Mouse (Mus musculus): ENCODE data around the gene Mxra7. TPM values are rescaled to one million over a fixed set of nuclear protein-coding genes. Genes with fewer than 3 reads are reported as not detected.
"Not testable (repeated sequence)": the region's sequence is repeated elsewhere in the genome, so short reads cannot be mapped to it uniquely, and the experiment has no call there.

The Mxra7 gene
- polyA plus RNA-seq, 1 experiment from 2014 or later: 20.8 TPM

DNA sequence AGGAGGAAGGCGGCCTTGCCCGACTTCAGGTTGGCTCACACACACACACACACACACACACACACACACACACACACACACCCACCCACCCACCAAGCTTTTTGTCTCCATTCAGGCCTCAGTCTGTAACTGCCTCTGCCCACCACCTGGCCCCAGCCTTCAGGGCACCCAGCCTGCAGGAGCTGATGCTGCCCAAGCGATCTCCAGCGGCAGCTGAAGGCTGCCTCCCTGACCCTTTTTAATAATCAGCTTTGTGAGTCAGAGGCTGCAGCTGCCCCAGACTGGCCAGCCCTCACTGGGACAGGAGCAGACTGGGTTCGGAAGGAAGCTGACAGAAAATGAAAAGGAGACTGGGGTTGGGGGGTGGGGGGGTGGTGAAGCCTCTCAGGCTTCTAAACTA is 2.6 kb downstream of the Mxra7 start:
- Histone ChIP-seq H3K9me3 (no peaks in the 10 kb centered on the region), H3K9ac (replicated peaks) (no peak overlapping the region), H3K27me3 (no peaks in the 10 kb centered on the region), H3K27ac (no peak overlapping the region), H3K4me1 (replicated peaks) (peaks cover 33% of the 10 kb centered on the region), H3K36me3 (no peaks in the 10 kb centered on the region; the same call in 1 of the 2 replicates), H3K4me3 (replicated peaks) (no peak overlapping the region), H3K4me2 (no peak overlapping the region)
- ATAC-seq (ENCODE audit: insufficient number of reproducible peaks, insufficient read depth, low FRiP score, low TSS enrichment, low read depth): no peak
- WGBS: 48% methylated on average over 3 of the region's 5 CpGs

DNA sequence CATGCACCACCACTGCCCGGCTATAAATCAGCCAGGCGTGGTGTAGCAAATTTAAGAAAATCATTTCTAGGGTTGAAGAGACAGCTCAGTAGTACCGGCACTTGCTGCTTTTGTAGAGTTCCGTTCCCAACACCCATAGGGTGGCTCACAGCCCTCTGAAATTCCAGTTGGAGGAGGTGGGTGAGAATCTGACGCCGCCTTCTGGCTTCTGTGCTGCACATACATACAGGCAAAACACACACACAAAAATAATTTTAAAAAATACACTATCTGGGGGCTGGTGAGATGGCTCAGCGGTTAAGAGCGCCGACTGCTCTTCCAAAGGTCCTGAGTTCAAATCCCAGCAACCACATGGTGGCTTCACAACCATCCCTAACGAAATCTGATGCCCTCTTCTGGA is 4.0 kb downstream of the Mxra7 start:
- H3K4me2 ChIP-seq; H3K9me3 ChIP-seq; H3K9ac ChIP-seq (replicated peaks); H3K36me3 ChIP-seq; H3K27ac ChIP-seq; H3K4me3 ChIP-seq (replicated peaks); ATAC-seq (ENCODE audit: insufficient number of reproducible peaks, insufficient read depth, low FRiP score, low TSS enrichment, low read depth); H3K27me3 ChIP-seq: not testable (repeated sequence)
- H3K4me1 ChIP-seq (replicated peaks): peaks cover 34% of the 10 kb centered on the region
- WGBS: 97% methylated on average over 10 of the region's 10 CpGs

- 98% methylated on average over 2 of the region's 2 CpGs for WGBS
- H3K36me3 ChIP-seq: no peaks in the 10 kb centered on the region; the same call in 1 of the 2 replicates
- H3K4me1 ChIP-seq (replicated peaks): peaks cover 34% of the 10 kb centered on the region
- H3K27ac ChIP-seq: no peak overlapping the region
- H3K9me3 ChIP-seq: no peaks in the 10 kb centered on the region
- ATAC-seq (ENCODE audit: insufficient number of reproducible peaks, insufficient read depth, low FRiP score, low TSS enrichment, low read depth): no peak
- no peak overlapping the region for H3K4me3 ChIP-seq (replicated peaks)
- H3K27me3 ChIP-seq: no peaks in the 10 kb centered on the region
- no peak overlapping the region for H3K9ac ChIP-seq (replicated peaks)
- no peak overlapping the region for H3K4me2 ChIP-seq
Observed at GRCm38 (mm10) chr11:116823255-116823654, 4.6 kb downstream of the Mxra7 start.

GRCm38 (mm10) chr11:116822626-116823025 is 5.2 kb downstream of the Mxra7 start:
- 96% methylated on average over 10 of the region's 10 CpGs for WGBS

DNA sequence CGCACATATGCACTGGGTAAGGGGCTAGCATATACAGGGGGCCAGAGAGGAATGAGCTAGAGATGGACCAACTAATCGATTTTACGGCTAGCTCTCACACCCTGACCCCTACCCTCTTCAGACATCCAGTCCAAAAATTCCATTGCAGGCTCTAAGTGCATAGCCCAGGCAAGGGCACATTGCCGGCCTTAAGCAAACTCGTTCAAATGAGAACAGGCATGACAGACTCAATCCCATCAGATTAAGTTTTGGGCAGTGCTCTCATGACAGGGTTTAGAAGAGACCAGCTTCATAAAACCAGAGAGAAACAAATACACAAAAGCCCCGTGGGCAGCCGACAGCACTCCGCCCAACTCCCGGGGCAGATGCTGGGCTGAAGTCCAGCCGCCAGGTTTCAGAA is 5.6 kb downstream of the Mxra7 start:
- ATAC-seq (ENCODE audit: insufficient number of reproducible peaks, insufficient read depth, low FRiP score, low TSS enrichment, low read depth): no peak
- H3K9ac ChIP-seq (replicated peaks): no peak overlapping the region
- H3K27ac ChIP-seq: no peak overlapping the region
- no peaks in the 10 kb centered on the region for H3K9me3 ChIP-seq
- no peaks in the 10 kb centered on the region for H3K27me3 ChIP-seq
- peaks cover 30% of the 10 kb centered on the region for H3K4me1 ChIP-seq (replicated peaks)
- no peak overlapping the region for H3K4me2 ChIP-seq
- WGBS: 76% methylated on average over 10 of the region's 10 CpGs
- no peak overlapping the region for H3K4me3 ChIP-seq (replicated peaks)
- H3K36me3 ChIP-seq: no peaks in the 10 kb centered on the region; the same call in 1 of the 2 replicates

More at GRCm38 (mm10) chr11:116822626-116823025, 5.2 kb downstream of the Mxra7 start:
- no peaks in the 10 kb centered on the region for H3K9me3 ChIP-seq
- H3K4me1 ChIP-seq (replicated peaks): peaks cover 33% of the 10 kb centered on the region
- H3K4me3 ChIP-seq (replicated peaks): no peak overlapping the region
- H3K4me2 ChIP-seq: no peak overlapping the region
- ATAC-seq (ENCODE audit: insufficient number of reproducible peaks, insufficient read depth, low FRiP score, low TSS enrichment, low read depth): no peak
- no peaks in the 10 kb centered on the region; the same call in 1 of the 2 replicates for H3K36me3 ChIP-seq
- no peak overlapping the region for H3K27ac ChIP-seq
- no peaks in the 10 kb centered on the region for H3K27me3 ChIP-seq
- no peak overlapping the region for H3K9ac ChIP-seq (replicated peaks)

- Histone ChIP-seq H3K4me1 (replicated peaks) (peaks cover 22% of the 10 kb centered on the region), H3K27ac (no peak overlapping the region), H3K9me3 (no peaks in the 10 kb centered on the region), H3K4me2 (no peak overlapping the region), H3K4me3 (replicated peaks) (no peak overlapping the region), H3K36me3 (no peaks in the 10 kb centered on the region; the same call in 1 of the 2 replicates), H3K27me3 (no peaks in the 10 kb centered on the region), H3K9ac (replicated peaks) (0 out of 2 replicates have a peak overlapping the region, but pooled peaks have one; percentile 12)
- ATAC-seq (ENCODE audit: insufficient number of reproducible peaks, insufficient read depth, low FRiP score, low TSS enrichment, low read depth): no peak
- 74% methylated on average over 13 of the region's 13 CpGs for WGBS
Observed at GRCm38 (mm10) chr11:116821057-116821940, 6.5 kb downstream of the Mxra7 start.

GRCm38 (mm10) chr11:116819932-116820593 is 7.8 kb downstream of the Mxra7 start:
- H3K9ac ChIP-seq (replicated peaks): no peak overlapping the region
- WGBS: 88% methylated on average over 5 of the region's 5 CpGs
- peaks cover 22% of the 10 kb centered on the region for H3K4me1 ChIP-seq (replicated peaks)

DNA sequence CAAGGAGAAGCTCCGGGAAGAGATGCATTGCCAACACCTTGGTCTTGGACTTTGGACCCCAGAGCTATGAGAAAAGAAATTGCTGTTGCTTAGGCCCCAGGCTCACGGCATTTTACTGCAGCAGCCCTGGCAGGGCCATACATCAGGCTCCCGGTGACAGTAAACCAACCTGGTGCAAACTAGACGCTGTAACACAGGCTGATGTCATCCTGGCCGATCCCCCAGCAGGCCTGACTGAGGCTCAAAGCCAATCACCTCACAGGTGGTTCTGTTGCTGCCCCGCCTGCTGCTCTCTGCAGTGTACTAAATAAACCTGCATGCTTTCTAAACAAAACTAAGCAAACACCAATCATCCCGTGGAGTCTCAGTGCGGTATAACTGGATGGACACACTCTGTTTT is 9.1 kb downstream of the Mxra7 start:
- H3K4me1 ChIP-seq (replicated peaks): peaks cover 33% of the 10 kb centered on the region

More at GRCm38 (mm10) chr11:116819932-116820593, 7.8 kb downstream of the Mxra7 start:
- H3K27me3 ChIP-seq: no peaks in the 10 kb centered on the region
- no peak for ATAC-seq (ENCODE audit: insufficient number of reproducible peaks, insufficient read depth, low FRiP score, low TSS enrichment, low read depth)
- H3K4me2 ChIP-seq: no peak overlapping the region
- no peaks in the 10 kb centered on the region; the same call in 1 of the 2 replicates for H3K36me3 ChIP-seq
- H3K27ac ChIP-seq: no peak overlapping the region
- no peak overlapping the region for H3K4me3 ChIP-seq (replicated peaks)
- H3K9me3 ChIP-seq: no peaks in the 10 kb centered on the region

DNA sequence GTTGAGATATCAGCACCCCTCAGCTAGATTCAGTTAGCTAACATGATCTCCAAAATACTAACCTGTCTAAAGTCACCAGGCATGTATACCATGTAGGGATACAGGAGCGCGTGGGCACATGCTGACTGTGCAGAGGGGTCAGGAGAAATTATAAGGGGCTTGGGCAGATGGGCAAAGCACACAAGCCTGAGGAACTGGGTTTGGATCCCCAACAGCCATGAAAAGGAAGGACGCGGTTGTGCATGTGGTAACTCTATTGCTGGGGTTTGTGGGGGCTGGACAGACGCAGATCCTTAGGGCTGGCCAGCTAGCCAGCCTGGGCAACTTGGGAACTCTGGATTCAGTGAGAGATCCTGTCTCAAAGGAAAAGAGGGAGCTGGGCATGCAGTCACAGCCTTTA is 10.3 kb downstream of the Mxra7 start:
- no peak overlapping the region for H3K27ac ChIP-seq
- no peaks in the 10 kb centered on the region for H3K36me3 ChIP-seq
- no peak overlapping the region for H3K9ac ChIP-seq (replicated peaks)
- no peak overlapping the region for H3K4me2 ChIP-seq
- H3K4me1 ChIP-seq (replicated peaks): peaks cover 44% of the 10 kb centered on the region
- WGBS: 94% methylated on average over 5 of the region's 5 CpGs
- no peak for ATAC-seq (ENCODE audit: insufficient number of reproducible peaks, insufficient read depth, low FRiP score, low TSS enrichment, low read depth)
- H3K4me3 ChIP-seq (replicated peaks): no peak overlapping the region
- no peaks in the 10 kb centered on the region for H3K27me3 ChIP-seq
- H3K9me3 ChIP-seq: no peaks in the 10 kb centered on the region

More for the DNA sequence above, 9.1 kb downstream of the Mxra7 start:
- no peaks in the 10 kb centered on the region for H3K9me3 ChIP-seq
- no peaks in the 10 kb centered on the region; the same call in 1 of the 2 replicates for H3K36me3 ChIP-seq
- ATAC-seq (ENCODE audit: insufficient number of reproducible peaks, insufficient read depth, low FRiP score, low TSS enrichment, low read depth): no peak
- 0 out of 2 replicates have a peak overlapping the region, but pooled peaks have one; percentile 8 for H3K9ac ChIP-seq (replicated peaks)
- 29% methylated on average over 8 of the region's 8 CpGs for WGBS
- H3K27ac ChIP-seq: peak overlapping the region; percentile 50
- H3K4me3 ChIP-seq (replicated peaks): no peak overlapping the region
- no peak overlapping the region for H3K4me2 ChIP-seq
- no peaks in the 10 kb centered on the region for H3K27me3 ChIP-seq

- H3K9ac ChIP-seq (replicated peaks): no peak overlapping the region
- no peak overlapping the region for H3K4me3 ChIP-seq (replicated peaks)
- H3K27ac ChIP-seq: no peak overlapping the region
- H3K4me2 ChIP-seq: no peak overlapping the region
- H3K27me3 ChIP-seq: no peaks in the 10 kb centered on the region
- H3K4me1 ChIP-seq (replicated peaks): peaks cover 51% of the 10 kb centered on the region
- no peaks in the 10 kb centered on the region for H3K9me3 ChIP-seq
- 80% methylated on average over 5 of the region's 5 CpGs for WGBS
- H3K36me3 ChIP-seq: no peaks in the 10 kb centered on the region
- ATAC-seq (ENCODE audit: insufficient number of reproducible peaks, insufficient read depth, low FRiP score, low TSS enrichment, low read depth): no peak
Observed at GRCm38 (mm10) chr11:116816769-116817168, 11.1 kb downstream of the Mxra7 start.

DNA sequence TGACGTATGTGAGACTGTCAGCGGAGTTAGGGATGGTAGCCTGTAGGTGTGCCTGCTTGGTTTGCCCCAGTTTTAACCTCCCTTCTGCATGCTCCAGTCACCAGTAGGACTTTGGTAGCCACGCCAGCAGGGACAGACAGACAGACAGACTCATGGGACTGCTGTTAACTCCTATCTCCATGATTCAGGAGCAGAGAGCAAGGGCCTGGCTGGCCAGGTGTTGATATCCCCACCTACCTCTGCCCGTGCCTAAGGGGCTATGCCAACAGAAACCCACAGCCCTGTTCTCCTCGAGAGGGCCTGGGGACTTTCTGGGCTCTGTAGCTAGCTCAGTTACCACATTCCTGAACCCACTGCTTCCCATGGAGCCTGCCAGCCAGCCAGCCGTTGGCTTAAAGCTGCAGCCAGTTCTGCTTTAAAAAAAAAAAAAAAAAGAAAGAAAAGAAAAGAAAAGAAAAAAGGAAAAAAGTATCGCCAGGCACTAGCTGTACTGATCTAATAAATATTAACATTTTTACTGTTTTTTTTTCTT is 12.9 kb downstream of the Mxra7 start:
- Histone ChIP-seq H3K36me3 (no peaks in the 10 kb centered on the region), H3K27me3 (no peaks in the 10 kb centered on the region; the same call in 1 of the 2 replicates), H3K4me3 (replicated peaks) (no peak overlapping the region), H3K4me1 (replicated peaks) (peaks cover 64% of the 10 kb centered on the region), H3K9ac (replicated peaks) (peak overlapping the region; percentile 42; the same call in 1 of the 2 replicates), H3K9me3 (no peaks in the 10 kb centered on the region), H3K4me2 (peak overlapping the region; percentile 28; the same call in 1 of the 2 replicates), H3K27ac (peak overlapping the region; percentile 93)
- ATAC-seq (ENCODE audit: insufficient number of reproducible peaks, insufficient read depth, low FRiP score, low TSS enrichment, low read depth): no peak
- WGBS: 23% methylated on average over 7 of the region's 7 CpGs

Measured in limb, embryonic 12.5 days (tissue).